Mouse (Mus musculus): ENCODE measurements at regions not wholly inside any gene's neighbourhood (a gene's known extent, or its start where the extent isn't known, plus 50 kb on each side); places are given as distances from the start of the nearest gene placed in this dataset.
"Not testable (repeated sequence)": the region's sequence is repeated elsewhere in the genome, so short reads cannot be mapped to it uniquely, and the experiment has no call there.

DNA sequence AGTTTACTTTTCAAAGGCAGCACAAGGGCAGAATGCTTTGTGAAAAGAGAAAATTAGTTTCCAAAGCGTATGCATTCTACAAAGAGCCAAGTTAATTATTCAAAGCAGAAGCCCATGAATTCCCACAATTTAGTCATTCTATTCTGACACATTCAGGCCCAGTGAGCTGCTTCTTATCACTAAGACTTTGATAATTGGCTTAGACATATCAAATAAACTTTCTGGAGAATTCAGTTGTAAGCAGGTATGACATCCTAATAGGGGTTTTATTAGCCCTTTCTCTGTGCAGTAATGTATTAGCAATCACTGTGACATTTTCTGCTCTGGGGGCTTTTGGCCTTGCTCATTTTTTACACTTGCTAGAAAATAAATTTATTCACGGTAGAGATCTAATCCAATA is 161.9 kb upstream of the Gm10306 start:
- no peak for DNase-seq (ENCODE audit: low spot score in 2 of 2)

- DNase-seq (ENCODE audit: low spot score in 2 of 2), result no peak
Observed at GRCm38 (mm10) chr4:94397284-94397683, 159.1 kb upstream of the Gm10306 start.

GRCm38 (mm10) chr4:94406922-94407321 is 149.4 kb upstream of the Gm10306 start:
- no peak for DNase-seq (ENCODE audit: low spot score in 2 of 2)

DNA sequence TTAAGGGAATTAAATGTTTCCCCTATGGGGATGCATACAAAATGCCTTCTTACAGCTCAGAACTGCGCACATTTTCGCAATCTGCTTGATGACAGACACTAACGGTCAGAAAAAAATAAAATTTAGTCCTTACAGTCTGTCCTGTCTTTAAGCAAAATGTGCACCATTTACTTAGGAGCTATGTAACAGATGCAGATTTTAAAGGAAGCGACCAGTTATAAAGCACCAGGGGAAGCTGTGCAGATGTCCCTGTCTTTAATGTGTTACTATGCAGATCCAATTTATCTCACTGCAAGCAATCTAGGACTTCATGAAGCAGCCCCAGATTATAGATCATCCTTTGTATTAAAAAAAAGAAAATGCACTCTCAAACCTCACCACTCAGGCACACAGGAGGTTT is 148.8 kb upstream of the Gm10306 start:
- no peak for DNase-seq (ENCODE audit: low spot score in 2 of 2)

- no peak for DNase-seq (ENCODE audit: low spot score in 2 of 2)
Observed at GRCm38 (mm10) chr4:94412661-94413060, 143.7 kb upstream of the Gm10306 start.

- DNase-seq (ENCODE audit: low spot score in 2 of 2), result not testable (repeated sequence)
Observed at GRCm38 (mm10) chr4:94425525-94425924, 130.8 kb upstream of the Gm10306 start.

GRCm38 (mm10) chr4:94427581-94427980 is 128.8 kb upstream of the Gm10306 start:
- DNase-seq (ENCODE audit: low spot score in 2 of 2), result no peak

DNA sequence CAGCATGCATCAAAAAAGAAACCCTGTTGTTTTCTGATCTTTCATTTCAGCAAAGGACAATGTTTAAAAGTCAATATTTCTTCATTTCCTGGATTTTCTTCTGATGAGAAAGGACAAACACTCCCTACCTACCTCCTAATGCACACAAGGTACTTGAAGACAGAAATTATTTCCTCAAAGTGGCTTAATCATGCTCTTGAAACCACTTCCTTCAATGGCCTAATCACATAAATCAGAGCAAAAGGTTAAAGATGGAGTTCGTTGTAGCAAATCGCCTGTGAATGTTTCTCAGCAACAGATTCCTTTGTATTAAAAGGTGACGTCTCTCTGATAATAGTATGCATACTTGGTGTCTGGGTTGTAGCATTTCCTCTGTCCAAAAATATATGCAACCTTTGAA is 124.3 kb upstream of the Gm10306 start:
- DNase-seq (ENCODE audit: low spot score in 2 of 2), result no peak

- DNase-seq (ENCODE audit: low spot score in 2 of 2), result no peak
Observed at GRCm38 (mm10) chr4:94437717-94438435, 118.5 kb upstream of the Gm10306 start.

DNA sequence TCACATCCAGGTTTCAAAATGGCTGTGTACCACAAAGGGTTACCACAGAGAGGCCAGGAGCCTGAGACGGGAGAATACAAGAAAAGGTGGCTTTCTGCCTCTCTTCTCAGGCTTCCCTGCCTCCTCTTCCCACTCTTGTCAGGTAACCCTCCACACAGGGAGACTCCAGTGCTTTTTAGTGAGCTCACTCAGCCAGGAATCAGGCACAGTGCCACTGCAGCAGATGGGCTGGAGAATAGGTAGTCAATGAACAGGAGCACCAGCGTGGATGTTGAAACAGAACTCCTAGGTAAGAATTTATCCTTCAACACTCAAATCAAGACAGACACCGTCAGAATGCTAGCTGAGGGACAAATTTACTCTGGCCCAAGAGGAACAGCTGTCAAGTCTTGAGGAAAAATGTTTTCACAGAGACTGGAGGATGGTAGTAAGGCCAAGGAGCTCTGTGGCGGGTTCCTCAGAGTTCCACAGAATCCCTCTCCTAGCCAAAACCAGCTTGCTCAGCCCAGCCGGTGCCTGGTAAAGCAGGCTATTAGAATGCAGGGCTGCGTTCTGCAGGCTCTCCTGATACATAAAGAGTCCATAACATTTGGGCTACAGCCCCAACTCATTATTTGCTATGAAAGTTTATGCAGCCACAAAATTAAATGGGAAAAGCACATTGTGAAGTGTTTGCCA is 117.0 kb upstream of the Gm10306 start:
- no peak for DNase-seq (ENCODE audit: low spot score in 2 of 2)

GRCm38 (mm10) chr4:94446604-94447003 is 109.7 kb upstream of the Gm10306 start:
- DNase-seq (ENCODE audit: low spot score in 2 of 2), result no peak

Measured in gastrocnemius, postnatal 4 days (tissue).